Mouse (Mus musculus) MEL (cell line): ENCODE measurements around the gene Cd300ld5. TPM values are rescaled to one million over a fixed set of nuclear protein-coding genes. Genes with fewer than 3 reads are reported as not detected.

Source experiments
- DNase-seq: peaks from one replicate; pipeline ENCODE4 v3.0.0; 2011; ENCODE audit warnings: low read depth, low spot score
- H3K27ac ChIP-seq: 2 replicates; pipeline ENCODE4 v1.5.1; 2012; ENCODE audit warnings: low read depth, mild to moderate bottlenecking, control low read depth, low read length, moderate library complexity; ENCODE audit not compliant: control insufficient read depth
- H3K27me3 ChIP-seq, 2 experiments: fragments of 150-350 bp in 1 of 2; sonication (generic) in 1 of 2; 2 replicates each; pipeline ENCODE4 v1.6.1; 2012; ENCODE audit warnings: low read length in 2 of 2, mild to moderate bottlenecking in 2 of 2, improper control_type of control experiment in 1 of 2, moderate library complexity in 1 of 2; ENCODE audit not compliant: insufficient read depth in 2 of 2, control insufficient read depth in 1 of 2
- H3K36me3 ChIP-seq, 2 experiments: 2 replicates each; pipeline ENCODE4 v1.6.1; 2012 to 2014; ENCODE audit warnings: low read length in 2 of 2, improper control_type of control experiment in 1 of 2, inconsistent platforms in 1 of 2, mild to moderate bottlenecking in 1 of 2; ENCODE audit not compliant: insufficient read depth in 2 of 2, control insufficient read depth in 1 of 2
- H3K4me1 ChIP-seq, 2 experiments: fragments of 150-350 bp in 1 of 2; sonication (generic) in 1 of 2; 2 replicates each; pipeline ENCODE4 v1.6.1; 2012; ENCODE audit warnings: low read length in 2 of 2, improper control_type of control experiment in 1 of 2, mild to moderate bottlenecking in 1 of 2; ENCODE audit not compliant: insufficient read depth in 2 of 2, control insufficient read depth in 1 of 2
- H3K4me3 ChIP-seq, 2 experiments: fragments of 150-350 bp in 1 of 2; sonication (generic) in 1 of 2; 2 replicates each; pipeline ENCODE4 v1.5.1; 2012; ENCODE audit warnings: low read depth in 2 of 2, low read length in 2 of 2, mild to moderate bottlenecking in 2 of 2, moderate library complexity in 2 of 2, control low read depth in 1 of 2, improper control_type of control experiment in 1 of 2; ENCODE audit not compliant: control insufficient read depth in 1 of 2, insufficient read depth in 1 of 2
- H3K79me2 ChIP-seq: 2 replicates; pipeline ENCODE4 v1.6.1; 2012; ENCODE audit warnings: mild to moderate bottlenecking, low read length, moderate library complexity; ENCODE audit not compliant: control insufficient read depth, poor library complexity, insufficient read depth
- H3K9ac ChIP-seq: 2 replicates; pipeline ENCODE4 v1.6.1; 2012; ENCODE audit warnings: low read depth, mild to moderate bottlenecking, control low read depth, low read length, moderate library complexity; ENCODE audit not compliant: control insufficient read depth, poor library complexity, severe bottlenecking
- H3K9me3 ChIP-seq: fragments of 150-350 bp; sonication (generic); replicated peaks from 2 replicates; pipeline ENCODE4 v1.6.1; 2012; ENCODE audit warnings: mild to moderate bottlenecking, low read length, improper control_type of control experiment, moderate library complexity; ENCODE audit not compliant: insufficient read depth
- CHD2 ChIP-seq: IDR thresholded peaks from 2 replicates; pipeline ENCODE4 v1.6.1; 2011; ENCODE audit warnings: low read length, improper control_type of control experiment
- CTCF ChIP-seq, 3 experiments: IDR thresholded peaks in 2 of 3; conservative IDR thresholded peaks in 1 of 3; 2 replicates each; pipeline ENCODE4 v1.5.1; 2011 to 2012; ENCODE audit warnings: low read length in 3 of 3, low read depth in 2 of 3, mild to moderate bottlenecking in 2 of 3, improper control_type of control experiment in 1 of 3, inconsistent platforms in 1 of 3, mixed read lengths in 1 of 3, moderate library complexity in 1 of 3; ENCODE audit not compliant: control insufficient read depth in 1 of 3, insufficient read depth in 1 of 3, poor library complexity in 1 of 3, severe bottlenecking in 1 of 3
- E2F4 ChIP-seq: IDR thresholded peaks from 2 replicates; pipeline ENCODE4 v1.6.1; 2011; ENCODE audit warnings: low read depth, low read length, improper control_type of control experiment, borderline replicate concordance
- ETS1 ChIP-seq: IDR thresholded peaks from 2 replicates; pipeline ENCODE4 v1.6.1; 2012; ENCODE audit warnings: low read depth, mild to moderate bottlenecking, inconsistent platforms, low read length, improper control_type of control experiment, moderate library complexity
- GABPA ChIP-seq: IDR thresholded peaks from 2 replicates; pipeline ENCODE4 v1.6.1; 2012; ENCODE audit warnings: low read depth, mild to moderate bottlenecking, inconsistent platforms, low read length, improper control_type of control experiment, moderate library complexity
- HCFC1 ChIP-seq: IDR thresholded peaks from 2 replicates; pipeline ENCODE4 v1.6.1; 2012; ENCODE audit warnings: low read depth, mild to moderate bottlenecking, inconsistent platforms, low read length, improper control_type of control experiment, moderate library complexity
- JUND ChIP-seq: IDR thresholded peaks from 2 replicates; pipeline ENCODE4 v1.6.1; 2011; ENCODE audit warnings: low read depth, mild to moderate bottlenecking, improper control_type of control experiment, low read length
- MAFK ChIP-seq: IDR thresholded peaks from 2 replicates; pipeline ENCODE4 v1.6.1; 2011; ENCODE audit warnings: low read depth, mild to moderate bottlenecking, low read length, improper control_type of control experiment, borderline replicate concordance
- MAZ ChIP-seq: IDR thresholded peaks from 2 replicates; pipeline ENCODE4 v1.6.1; 2012; ENCODE audit warnings: low read depth, mild to moderate bottlenecking, inconsistent platforms, low read length, improper control_type of control experiment
- MEF2A ChIP-seq: IDR thresholded peaks from 2 replicates; pipeline ENCODE4 v1.6.1; 2014; ENCODE audit warnings: low read depth, mild to moderate bottlenecking, inconsistent platforms, low read length, improper control_type of control experiment; ENCODE audit not compliant: poor library complexity, insufficient replicate concordance, severe bottlenecking; ENCODE audit errors: extremely low read depth
- NRF1 ChIP-seq: IDR thresholded peaks from 2 replicates; pipeline ENCODE4 v1.6.1; 2014; ENCODE audit warnings: low read depth, mild to moderate bottlenecking, inconsistent platforms, low read length, improper control_type of control experiment, moderate library complexity; ENCODE audit not compliant: poor library complexity, insufficient read depth, severe bottlenecking
- POLR2AphosphoS5 ChIP-seq: IDR thresholded peaks from 2 replicates; pipeline ENCODE4 v1.6.1; 2012; ENCODE audit warnings: low read depth, borderline replicate concordance, mild to moderate bottlenecking, inconsistent platforms, low read length, moderate library complexity, mixed read lengths
- RAD21 ChIP-seq: IDR thresholded peaks from 2 replicates; pipeline ENCODE4 v1.6.1; 2011; ENCODE audit warnings: mild to moderate bottlenecking, low read depth, low read length, improper control_type of control experiment
- RCOR1 ChIP-seq: IDR thresholded peaks from 2 replicates; pipeline ENCODE4 v1.6.1; 2012; ENCODE audit warnings: low read depth, mild to moderate bottlenecking, inconsistent platforms, low read length, improper control_type of control experiment
- SMC3 ChIP-seq: IDR thresholded peaks from 2 replicates; pipeline ENCODE4 v1.6.1; 2011; ENCODE audit warnings: low read depth, low read length, improper control_type of control experiment
- TBP ChIP-seq: IDR thresholded peaks from 2 replicates; pipeline ENCODE4 v1.8.0; 2011; ENCODE audit warnings: low read depth, low read length, improper control_type of control experiment
- TCF12 ChIP-seq: IDR thresholded peaks from 2 replicates; pipeline ENCODE4 v1.6.1; 2014; ENCODE audit warnings: low read depth, mild to moderate bottlenecking, inconsistent platforms, low read length, improper control_type of control experiment, moderate library complexity
- UBTF ChIP-seq: IDR thresholded peaks from 2 replicates; pipeline ENCODE4 v1.6.1; 2012; ENCODE audit warnings: low read depth, mild to moderate bottlenecking, inconsistent platforms, low read length, improper control_type of control experiment, moderate library complexity, borderline replicate concordance; ENCODE audit not compliant: insufficient read depth
- USF1 ChIP-seq: IDR thresholded peaks from 2 replicates; pipeline ENCODE4 v1.6.1; 2014; ENCODE audit warnings: low read depth, mild to moderate bottlenecking, inconsistent platforms, low read length, improper control_type of control experiment, moderate library complexity
- ZC3H11A ChIP-seq: IDR thresholded peaks from 2 replicates; pipeline ENCODE4 v1.6.1; 2012; ENCODE audit warnings: low read depth, mild to moderate bottlenecking, inconsistent platforms, low read length, improper control_type of control experiment
- ZKSCAN1 ChIP-seq: IDR thresholded peaks from 2 replicates; pipeline ENCODE4 v1.6.1; 2012; ENCODE audit warnings: low read depth, mild to moderate bottlenecking, inconsistent platforms, low read length, improper control_type of control experiment, moderate library complexity
- ZMIZ1 ChIP-seq: IDR thresholded peaks from 2 replicates; pipeline ENCODE4 v1.6.1; 2012; ENCODE audit warnings: low read depth, mild to moderate bottlenecking, inconsistent platforms, low read length, improper control_type of control experiment, moderate library complexity
- ZNF384 ChIP-seq: IDR thresholded peaks from 2 replicates; pipeline ENCODE4 v1.6.1; 2012; ENCODE audit warnings: low read depth, mild to moderate bottlenecking, inconsistent platforms, low read length, improper control_type of control experiment
- polyA plus RNA-seq, 2 experiments: library from polyadenylated mRNA; stranded (reverse) in 1 of 2; unstranded in 1 of 2; fragments of >175 nt in 1 of 2; fragments of >200 nt in 1 of 2; gene quantifications; 2 replicates each; pipeline versions ENCODE4 v1.2.1 to v1.2.4; 2012; ENCODE audit warnings: low replicate concordance in 2 of 2, low read depth in 1 of 2; ENCODE audit not compliant: insufficient read length in 2 of 2, insufficient read depth in 1 of 2, missing spikeins in 1 of 2
- total RNA-seq: library from RNA; depleted of rRNA; stranded (reverse); fragments of 300-350 nt; gene quantifications from 2 replicates; pipeline ENCODE4 v1.2.3, GENCODE M21; 2012

Cd300ld5 gene
- total and polyA plus RNA-seq, 3 experiments = not detected

DNA sequence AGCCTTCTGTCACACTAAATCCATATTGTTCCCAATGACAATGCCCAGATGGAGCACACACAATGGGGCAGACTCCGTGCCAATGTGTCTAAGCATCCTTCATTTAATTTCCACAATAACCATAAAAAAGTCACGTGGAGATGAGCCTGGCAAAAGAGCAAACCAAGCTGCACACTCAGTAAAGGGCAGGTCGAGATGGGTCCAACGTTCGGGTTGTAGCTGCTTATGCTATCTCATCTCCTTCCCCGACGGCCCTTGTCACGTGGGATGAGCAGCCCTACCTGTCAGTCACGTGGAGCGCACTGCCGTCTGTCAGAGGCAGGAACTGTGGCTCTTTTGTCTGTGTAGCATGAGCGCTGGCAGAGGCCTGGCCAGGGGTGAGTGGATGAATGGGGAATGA, 47.0 kb upstream of the Cd300ld5 start:
- peaks cover 3% of the 10 kb centered on the region in 2 experiments; a peak in 1 of 4 replicates for H3K4me1 ChIP-seq
- H3K9me3 ChIP-seq = no peaks in the 10 kb centered on the region
- H3K79me2 ChIP-seq = no peaks in the 10 kb centered on the region
- TF ChIP-seq USF1 (peak; percentile 69), E2F4 (no peak)
- TF ChIP-seq, all 39 proteins: peak for 1
- Histone ChIP-seq H3K27ac (no peak overlapping the region), H3K9ac (no peak overlapping the region), H3K36me3 (no peaks in the 10 kb centered on the region), H3K27me3 (peaks cover 0 to 3% of the 10 kb centered on the region in 2 experiments; a peak in 1 of 4 replicates), H3K4me3 (no peak overlapping the region)
- no peak for DNase-seq

DNA sequence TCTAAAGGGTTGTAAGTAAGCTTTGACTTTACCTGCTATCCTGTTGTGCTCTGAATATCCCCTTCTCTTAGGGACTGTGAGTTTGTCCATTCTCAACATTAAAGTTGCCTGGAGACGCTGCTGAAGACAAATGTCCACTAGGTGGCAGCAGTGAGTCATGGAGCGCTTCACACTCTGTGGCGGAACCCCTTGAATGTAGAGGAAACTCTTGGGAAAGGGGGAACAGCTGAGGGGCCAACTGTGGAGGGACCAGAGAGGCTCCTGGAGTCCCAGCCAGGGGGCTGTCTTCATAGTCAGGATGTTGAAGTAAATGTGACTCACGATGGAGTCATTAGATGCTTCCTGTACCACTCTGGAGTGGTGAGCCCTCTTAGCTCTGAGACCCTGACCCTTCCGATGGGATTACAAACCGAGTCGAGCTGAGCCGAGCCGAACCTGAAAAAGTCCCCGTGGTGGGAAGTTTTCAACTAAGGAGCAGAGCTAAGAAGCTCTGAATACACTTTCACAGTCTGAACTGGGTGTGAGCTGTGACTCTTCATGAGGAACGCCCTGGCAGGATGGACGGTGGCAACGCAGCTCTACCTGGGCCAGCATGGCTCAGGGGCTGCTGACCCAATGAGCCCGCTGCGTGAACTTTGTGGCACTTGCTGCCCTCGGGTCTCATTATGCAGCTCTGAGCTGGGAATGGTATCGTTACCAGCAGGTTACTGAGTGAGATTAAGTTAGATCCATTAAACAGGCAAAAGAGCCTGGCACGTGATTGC, 46.0 kb upstream of the Cd300ld5 start:
- Histone ChIP-seq H3K36me3 (no peaks in the 10 kb centered on the region), H3K9ac (no peak overlapping the region), H3K9me3 (no peaks in the 10 kb centered on the region), H3K27ac (no peak overlapping the region), H3K27me3 (peaks cover 0 to 3% of the 10 kb centered on the region in 2 experiments; a peak in 1 of 4 replicates), H3K4me3 (no peak overlapping the region), H3K79me2 (no peaks in the 10 kb centered on the region), H3K4me1 (peaks cover 6 to 9% of the 10 kb centered on the region in 2 experiments; a peak in 3 of 4 replicates)
- TF ChIP-seq SMC3 = peak; percentile 93
- peak; percentile 86 for TF ChIP-seq RAD21
- TF ChIP-seq MAZ = peak; percentile 55; the same call in 1 of the 2 replicates
- peak; percentile 68 for TF ChIP-seq ZC3H11A
- peak; percentile 98 to 99 (median 98) for TF ChIP-seq CTCF (IDR thresholded peaks at IDR 0.05 in 2 of 3, conservative IDR thresholded peaks at IDR 0.05 in 1 of 3; ENCODE audit: control insufficient read depth in 1 of 3, insufficient read depth in 1 of 3, low read depth in 2 of 3, low read length in 3 of 3, poor library complexity in 1 of 3, severe bottlenecking in 1 of 3)
- TF ChIP-seq POLR2AphosphoS5 = no peak
- no peak for TF ChIP-seq NRF1
- no peak for TF ChIP-seq ZMIZ1
- TF ChIP-seq JUND = no peak
- TF ChIP-seq CHD2 = no peak
- DNase-seq = peak; percentile 82

DNA sequence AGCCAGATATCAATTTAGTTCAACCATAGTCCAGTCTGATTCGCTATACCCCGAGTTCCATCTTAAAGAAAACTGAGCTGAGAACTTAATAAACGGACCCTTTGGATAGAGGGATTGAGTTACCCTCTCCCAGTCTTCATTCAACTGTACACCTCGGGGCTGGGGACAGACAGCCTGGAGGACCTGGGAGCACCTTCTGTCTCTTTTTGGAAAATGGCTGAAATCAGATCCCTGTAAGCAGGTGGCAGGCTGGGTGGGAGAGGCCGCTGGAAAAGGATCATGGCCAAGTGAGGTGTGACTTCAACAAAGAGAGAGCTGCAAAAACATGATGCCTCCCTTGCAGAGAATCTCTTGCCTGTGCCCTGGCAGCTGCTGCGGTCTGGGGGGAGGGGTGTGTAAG, 44.6 kb upstream of the Cd300ld5 start:
- Histone ChIP-seq H3K4me3 (no peak overlapping the region), H3K9me3 (no peaks in the 10 kb centered on the region), H3K79me2 (no peaks in the 10 kb centered on the region), H3K36me3 (no peaks in the 10 kb centered on the region), H3K9ac (no peak overlapping the region), H3K27me3 (peaks cover 0 to 3% of the 10 kb centered on the region in 2 experiments; a peak in 1 of 4 replicates), H3K4me1 (peaks cover 6 to 9% of the 10 kb centered on the region in 2 experiments; a peak in 3 of 4 replicates), H3K27ac (no peak overlapping the region)
- DNase-seq = no peak
- TF ChIP-seq CTCF (IDR thresholded peaks at IDR 0.05 in 2 of 3, conservative IDR thresholded peaks at IDR 0.05 in 1 of 3; ENCODE audit: control insufficient read depth in 1 of 3, insufficient read depth in 1 of 3, low read depth in 2 of 3, low read length in 3 of 3, poor library complexity in 1 of 3, severe bottlenecking in 1 of 3) (no peak), USF1 (no peak), UBTF (no peak), ZMIZ1 (no peak), TBP (no peak), MEF2A (no peak), HCFC1 (no peak), TCF12 (no peak), MAFK (no peak), ZNF384 (no peak), CHD2 (no peak), ZC3H11A (no peak), GABPA (no peak), ETS1 (no peak), RCOR1 (no peak), ZKSCAN1 (no peak)
